Mouse (Mus musculus) G1E-ER4 (cell line): ENCODE measurements around the gene Creb1. TPM values are rescaled to one million over a fixed set of nuclear protein-coding genes. Genes with fewer than 3 reads are reported as not detected.

ENCODE experiments used
- GATA1 ChIP-seq: IDR thresholded peaks from one replicate; pipeline ENCODE4 v1.8.0; 2012; ENCODE audit warnings: low read length, inconsistent platforms
- polyA plus RNA-seq: library from polyadenylated mRNA; stranded (reverse); fragments of >175 nt; gene quantifications from 2 replicates; pipeline ENCODE4 v1.2.3, GENCODE M21; 2012

Gene Creb1
- polyA plus RNA-seq = 15.5 and 21.2 TPM in 2 replicates

- no peak for TF ChIP-seq GATA1
Observed at GRCm38 (mm10) chr1:64532589-64533470, at the start of gene Creb1. Creb1 (plus strand) TSS chr1:64532645.

- no peak for TF ChIP-seq GATA1
Observed at GRCm38 (mm10) chr1:64488521-64489029, 43.9 kb upstream of the Creb1 start.

- TF ChIP-seq GATA1 = no peak
Observed at GRCm38 (mm10) chr1:64496803-64497202, 35.6 kb upstream of the Creb1 start.

- no peak for TF ChIP-seq GATA1
Observed at GRCm38 (mm10) chr1:64501382-64502140, 30.9 kb upstream of the Creb1 start.

GRCm38 (mm10) chr1:64508479-64509096, 23.9 kb upstream of the Creb1 start:
- TF ChIP-seq GATA1 = no peak

GRCm38 (mm10) chr1:64509678-64510077, 22.8 kb upstream of the Creb1 start:
- TF ChIP-seq GATA1 = no peak

- no peak for TF ChIP-seq GATA1
Observed at GRCm38 (mm10) chr1:64514184-64514583, 18.3 kb upstream of the Creb1 start.

GRCm38 (mm10) chr1:64516593-64516992, 15.9 kb upstream of the Creb1 start:
- TF ChIP-seq GATA1 = no peak

GRCm38 (mm10) chr1:64518480-64518879, 14.0 kb upstream of the Creb1 start:
- TF ChIP-seq GATA1 = no peak

- TF ChIP-seq GATA1 = no peak
Observed at GRCm38 (mm10) chr1:64519345-64519744, 13.1 kb upstream of the Creb1 start.

- no peak for TF ChIP-seq GATA1
Observed at GRCm38 (mm10) chr1:64519901-64520300, 12.5 kb upstream of the Creb1 start.

- TF ChIP-seq GATA1 = no peak
Observed at GRCm38 (mm10) chr1:64521734-64522133, 10.7 kb upstream of the Creb1 start.

GRCm38 (mm10) chr1:64522637-64523036, 9.8 kb upstream of the Creb1 start:
- TF ChIP-seq GATA1 = no peak

GRCm38 (mm10) chr1:64523117-64523516, 9.3 kb upstream of the Creb1 start:
- no peak for TF ChIP-seq GATA1

GRCm38 (mm10) chr1:64524661-64525060, 7.8 kb upstream of the Creb1 start:
- TF ChIP-seq GATA1 = no peak

GRCm38 (mm10) chr1:64527626-64528025, 4.8 kb upstream of the Creb1 start:
- no peak for TF ChIP-seq GATA1
